Mouse (Mus musculus): ENCODE results near the gene Tanc1. TPM values are rescaled to one million over a fixed set of nuclear protein-coding genes. Genes with fewer than 3 reads are reported as not detected.

Tanc1 gene
- polyA plus RNA-seq, 1 experiment from 2014 or later, result 29.8 TPM

GRCm38 (mm10) chr2:59620601-59621000 lies 8.8 kb downstream of the Tanc1 start:
- ATAC-seq (replicated peaks; ENCODE audit: low FRiP score, low read depth) (no peak), DNase-seq (ENCODE audit: low spot score) (no peak)
- H3K9ac ChIP-seq (ENCODE audit: low read depth, low read length), result no peak overlapping the region
- no peak overlapping the region for H3K4me3 ChIP-seq (replicated peaks; ENCODE audit: low read depth, low read length)
- H3K27me3 ChIP-seq (ENCODE audit: insufficient read depth, low read length), result no peaks in the 10 kb centered on the region
- WGBS, result 87% methylated on average over 5 of the region's 5 CpGs
- no peaks in the 10 kb centered on the region for H3K9me3 ChIP-seq (replicated peaks; ENCODE audit: low read length)
- H3K4me2 ChIP-seq (ENCODE audit: low read length), result no peak overlapping the region
- peaks cover 10% of the 10 kb centered on the region; the same call in 1 of the 2 replicates for H3K4me1 ChIP-seq (replicated peaks; ENCODE audit: insufficient read depth, low read length)
- peak; percentile 7; the same call in 1 of the 2 replicates for TF ChIP-seq CTCF (IDR thresholded peaks at IDR 0.05; ENCODE audit: low read depth)
- no peaks in the 10 kb centered on the region for H3K36me3 ChIP-seq (ENCODE audit: insufficient read depth, low read length)
- H3K27ac ChIP-seq, result no peak overlapping the region

GRCm38 (mm10) chr2:59622514-59623139 lies 10.8 kb downstream of the Tanc1 start:
- Histone ChIP-seq H3K4me2 (ENCODE audit: low read length) (no peak overlapping the region), H3K9ac (ENCODE audit: low read depth, low read length) (no peak overlapping the region), H3K27me3 (ENCODE audit: insufficient read depth, low read length) (no peaks in the 10 kb centered on the region), H3K9me3 (replicated peaks; ENCODE audit: low read length) (no peaks in the 10 kb centered on the region), H3K4me3 (replicated peaks; ENCODE audit: low read depth, low read length) (no peak overlapping the region), H3K4me1 (replicated peaks; ENCODE audit: insufficient read depth, low read length) (peaks cover 18% of the 10 kb centered on the region), H3K27ac (no peak overlapping the region), H3K36me3 (ENCODE audit: insufficient read depth, low read length) (no peaks in the 10 kb centered on the region)
- no peak for TF ChIP-seq CTCF (IDR thresholded peaks at IDR 0.05; ENCODE audit: low read depth)
- 29% methylated on average over 6 of the region's 6 CpGs for WGBS
- ATAC-seq (replicated peaks; ENCODE audit: low FRiP score, low read depth) (peak; percentile 74; the same call in 1 of the 2 replicates), DNase-seq (ENCODE audit: low spot score) (peak; percentile 83)

GRCm38 (mm10) chr2:59623858-59624257 lies 12.0 kb downstream of the Tanc1 start:
- Histone ChIP-seq H3K9ac (ENCODE audit: low read depth, low read length) (no peak overlapping the region), H3K9me3 (replicated peaks; ENCODE audit: low read length) (no peaks in the 10 kb centered on the region), H3K27ac (0 out of 2 replicates have a peak overlapping the region, but pooled peaks have one; percentile 50), H3K4me2 (ENCODE audit: low read length) (no peak overlapping the region), H3K36me3 (ENCODE audit: insufficient read depth, low read length) (no peaks in the 10 kb centered on the region), H3K4me1 (replicated peaks; ENCODE audit: insufficient read depth, low read length) (peaks cover 31% of the 10 kb centered on the region), H3K4me3 (replicated peaks; ENCODE audit: low read depth, low read length) (no peak overlapping the region), H3K27me3 (ENCODE audit: insufficient read depth, low read length) (no peaks in the 10 kb centered on the region)
- DNase-seq (ENCODE audit: low spot score) (peak; percentile 52), ATAC-seq (replicated peaks; ENCODE audit: low FRiP score, low read depth) (no peak)
- WGBS, result 53% methylated on average over 5 of the region's 5 CpGs
- TF ChIP-seq CTCF (IDR thresholded peaks at IDR 0.05; ENCODE audit: low read depth), result no peak

- no peak for ATAC-seq (replicated peaks; ENCODE audit: low FRiP score, low read depth)
- TF ChIP-seq CTCF (IDR thresholded peaks at IDR 0.05; ENCODE audit: low read depth), result no peak
- no peak for DNase-seq (ENCODE audit: low spot score)
- Histone ChIP-seq H3K27ac (no peak overlapping the region), H3K9ac (ENCODE audit: low read depth, low read length) (no peak overlapping the region), H3K36me3 (ENCODE audit: insufficient read depth, low read length) (no peaks in the 10 kb centered on the region), H3K9me3 (replicated peaks; ENCODE audit: low read length) (no peaks in the 10 kb centered on the region), H3K27me3 (ENCODE audit: insufficient read depth, low read length) (no peaks in the 10 kb centered on the region), H3K4me3 (replicated peaks; ENCODE audit: low read depth, low read length) (no peak overlapping the region), H3K4me1 (replicated peaks; ENCODE audit: insufficient read depth, low read length) (peaks cover 44% of the 10 kb centered on the region), H3K4me2 (ENCODE audit: low read length) (no peak overlapping the region)
- 69% methylated on average over 2 of the region's 2 CpGs for WGBS
Measured at GRCm38 (mm10) chr2:59625416-59625815, 13.6 kb downstream of the Tanc1 start.

GRCm38 (mm10) chr2:59625927-59626326 lies 14.1 kb downstream of the Tanc1 start:
- ATAC-seq (replicated peaks; ENCODE audit: low FRiP score, low read depth), result no peak
- no peak for TF ChIP-seq CTCF (IDR thresholded peaks at IDR 0.05; ENCODE audit: low read depth)
- 35% methylated on average over 8 of the region's 8 CpGs for WGBS
- no peak overlapping the region for H3K9ac ChIP-seq (ENCODE audit: low read depth, low read length)
- no peaks in the 10 kb centered on the region for H3K27me3 ChIP-seq (ENCODE audit: insufficient read depth, low read length)
- H3K9me3 ChIP-seq (replicated peaks; ENCODE audit: low read length), result no peaks in the 10 kb centered on the region
- H3K36me3 ChIP-seq (ENCODE audit: insufficient read depth, low read length), result no peaks in the 10 kb centered on the region
- peaks cover 48% of the 10 kb centered on the region for H3K4me1 ChIP-seq (replicated peaks; ENCODE audit: insufficient read depth, low read length)
- H3K4me3 ChIP-seq (replicated peaks; ENCODE audit: low read depth, low read length), result no peak overlapping the region
- peak; percentile 80 for DNase-seq (ENCODE audit: low spot score)
- no peak overlapping the region for H3K27ac ChIP-seq
- no peak overlapping the region for H3K4me2 ChIP-seq (ENCODE audit: low read length)

- no peak overlapping the region for H3K27ac ChIP-seq
- no peak overlapping the region for H3K4me3 ChIP-seq (replicated peaks; ENCODE audit: low read depth, low read length)
- no peak overlapping the region for H3K9ac ChIP-seq (ENCODE audit: low read depth, low read length)
- no peak for ATAC-seq (replicated peaks; ENCODE audit: low FRiP score, low read depth)
- H3K9me3 ChIP-seq (replicated peaks; ENCODE audit: low read length), result no peaks in the 10 kb centered on the region
- no peak overlapping the region for H3K4me2 ChIP-seq (ENCODE audit: low read length)
- H3K36me3 ChIP-seq (ENCODE audit: insufficient read depth, low read length), result no peaks in the 10 kb centered on the region
- 56% methylated on average over 3 of the region's 3 CpGs for WGBS
- no peak for DNase-seq (ENCODE audit: low spot score)
- no peaks in the 10 kb centered on the region for H3K27me3 ChIP-seq (ENCODE audit: insufficient read depth, low read length)
- H3K4me1 ChIP-seq (replicated peaks; ENCODE audit: insufficient read depth, low read length), result peaks cover 52% of the 10 kb centered on the region
- TF ChIP-seq CTCF (IDR thresholded peaks at IDR 0.05; ENCODE audit: low read depth), result no peak
Measured at GRCm38 (mm10) chr2:59626422-59626821, 14.6 kb downstream of the Tanc1 start.

Data from kidney, postnatal 0 days (tissue).